Mouse (Mus musculus): ENCODE results near the gene Ntmt1. TPM values are rescaled to one million over a fixed set of nuclear protein-coding genes. Genes with fewer than 3 reads are reported as not detected.

Gene Ntmt1
- polyA plus RNA-seq, 1 experiment = 27.3 TPM

DNA sequence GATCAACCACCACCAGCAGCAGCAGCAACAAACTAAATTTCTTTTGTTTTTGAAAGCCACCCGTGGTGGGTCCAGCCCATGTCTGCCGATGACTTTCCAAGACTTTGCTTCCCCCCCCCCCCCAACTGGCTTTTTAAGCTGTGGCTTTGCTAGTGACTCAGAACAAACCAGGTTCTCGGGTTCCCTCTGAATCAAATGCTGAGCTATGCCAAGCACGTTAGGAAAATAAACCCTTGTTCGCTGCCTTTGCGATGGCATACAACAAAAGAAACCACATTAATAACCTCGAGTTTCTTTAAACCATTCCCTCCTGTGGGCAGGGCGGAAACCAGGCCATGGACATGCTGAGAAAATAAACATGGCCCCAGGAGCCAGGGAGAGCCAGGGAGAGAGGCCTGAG is 40.6 kb downstream of the Ntmt1 start:
- TF ChIP-seq POLR2A (IDR thresholded peaks at IDR 0.05; ENCODE audit: low read depth, low read length) (no peak), CTCF (conservative IDR thresholded peaks at IDR 0.05; ENCODE audit: insufficient read depth, insufficient read length, low read depth, low read length) (no peak)
- H3K27ac ChIP-seq (ENCODE audit: insufficient read depth, low read depth, low read length) = no peak overlapping the region
- no peaks in the 10 kb centered on the region for H3K36me3 ChIP-seq (ENCODE audit: control insufficient read depth, insufficient read depth, low read length)
- no peak for DNase-seq
- 64% methylated on average over 8 of the region's 8 CpGs for WGBS
- no peaks in the 10 kb centered on the region for H3K4me1 ChIP-seq (ENCODE audit: control insufficient read depth, insufficient read depth, low read length)
- no peak overlapping the region for H3K4me3 ChIP-seq (ENCODE audit: insufficient read depth, low read depth, low read length)
- H3K27me3 ChIP-seq (replicated peaks; ENCODE audit: control insufficient read depth, insufficient read depth, low read length) = no peaks in the 10 kb centered on the region

GRCm38 (mm10) chr2:30850581-30850980 is 43.0 kb downstream of the Ntmt1 start:
- H3K36me3 ChIP-seq (ENCODE audit: control insufficient read depth, insufficient read depth, low read length) = no peaks in the 10 kb centered on the region
- no peak for DNase-seq
- H3K27ac ChIP-seq (ENCODE audit: insufficient read depth, low read depth, low read length) = no peak overlapping the region
- TF ChIP-seq POLR2A (IDR thresholded peaks at IDR 0.05; ENCODE audit: low read depth, low read length) = no peak
- TF ChIP-seq CTCF (conservative IDR thresholded peaks at IDR 0.05; ENCODE audit: insufficient read depth, insufficient read length, low read depth, low read length) = no peak
- 40% methylated on average over 6 of the region's 6 CpGs for WGBS
- no peaks in the 10 kb centered on the region for H3K4me1 ChIP-seq (ENCODE audit: control insufficient read depth, insufficient read depth, low read length)
- H3K4me3 ChIP-seq (ENCODE audit: insufficient read depth, low read depth, low read length) = no peak overlapping the region
- no peaks in the 10 kb centered on the region for H3K27me3 ChIP-seq (replicated peaks; ENCODE audit: control insufficient read depth, insufficient read depth, low read length)

GRCm38 (mm10) chr2:30852771-30853313 is 45.2 kb downstream of the Ntmt1 start:
- Histone ChIP-seq H3K4me1 (ENCODE audit: control insufficient read depth, insufficient read depth, low read length) (no peaks in the 10 kb centered on the region), H3K27me3 (replicated peaks; ENCODE audit: control insufficient read depth, insufficient read depth, low read length) (no peaks in the 10 kb centered on the region), H3K36me3 (ENCODE audit: control insufficient read depth, insufficient read depth, low read length) (no peaks in the 10 kb centered on the region), H3K27ac (ENCODE audit: insufficient read depth, low read depth, low read length) (no peak overlapping the region), H3K4me3 (ENCODE audit: insufficient read depth, low read depth, low read length) (no peak overlapping the region)
- TF ChIP-seq POLR2A (IDR thresholded peaks at IDR 0.05; ENCODE audit: low read depth, low read length) = no peak
- TF ChIP-seq CTCF (conservative IDR thresholded peaks at IDR 0.05; ENCODE audit: insufficient read depth, insufficient read length, low read depth, low read length) = no peak
- 29% methylated on average over 20 of the region's 20 CpGs for WGBS
- no peak for DNase-seq

- H3K4me3 ChIP-seq (ENCODE audit: insufficient read depth, low read depth, low read length) = no peak overlapping the region
- no peak overlapping the region for H3K27ac ChIP-seq (ENCODE audit: insufficient read depth, low read depth, low read length)
- no peaks in the 10 kb centered on the region for H3K36me3 ChIP-seq (ENCODE audit: control insufficient read depth, insufficient read depth, low read length)
- H3K4me1 ChIP-seq (ENCODE audit: control insufficient read depth, insufficient read depth, low read length) = no peaks in the 10 kb centered on the region
- no peak for TF ChIP-seq POLR2A (IDR thresholded peaks at IDR 0.05; ENCODE audit: low read depth, low read length)
- no peak for TF ChIP-seq CTCF (conservative IDR thresholded peaks at IDR 0.05; ENCODE audit: insufficient read depth, insufficient read length, low read depth, low read length)
- 83% methylated on average over 6 of the region's 6 CpGs for WGBS
- no peaks in the 10 kb centered on the region for H3K27me3 ChIP-seq (replicated peaks; ENCODE audit: control insufficient read depth, insufficient read depth, low read length)
- DNase-seq = no peak
These were observed 49.5 kb downstream of the Ntmt1 start for GRCm38 (mm10) chr2:30857076-30857475.

GRCm38 (mm10) chr2:30859782-30860181 is 52.2 kb downstream of the Ntmt1 start:
- Histone ChIP-seq H3K27ac (ENCODE audit: insufficient read depth, low read depth, low read length) (no peak overlapping the region), H3K4me1 (ENCODE audit: control insufficient read depth, insufficient read depth, low read length) (0 out of 2 replicates have a peak, but pooled peaks cover 3% of the 10 kb centered on the region), H3K4me3 (ENCODE audit: insufficient read depth, low read depth, low read length) (no peak overlapping the region), H3K27me3 (replicated peaks; ENCODE audit: control insufficient read depth, insufficient read depth, low read length) (no peaks in the 10 kb centered on the region), H3K36me3 (ENCODE audit: control insufficient read depth, insufficient read depth, low read length) (no peaks in the 10 kb centered on the region)
- 84% methylated on average over 5 of the region's 5 CpGs for WGBS
- TF ChIP-seq CTCF (conservative IDR thresholded peaks at IDR 0.05; ENCODE audit: insufficient read depth, insufficient read length, low read depth, low read length) = no peak
- no peak for TF ChIP-seq POLR2A (IDR thresholded peaks at IDR 0.05; ENCODE audit: low read depth, low read length)
- DNase-seq = no peak

GRCm38 (mm10) chr2:30862081-30862480 is 54.5 kb downstream of the Ntmt1 start:
- Histone ChIP-seq H3K27ac (ENCODE audit: insufficient read depth, low read depth, low read length) (no peak overlapping the region), H3K4me3 (ENCODE audit: insufficient read depth, low read depth, low read length) (no peak overlapping the region), H3K36me3 (ENCODE audit: control insufficient read depth, insufficient read depth, low read length) (no peaks in the 10 kb centered on the region), H3K4me1 (ENCODE audit: control insufficient read depth, insufficient read depth, low read length) (0 out of 2 replicates have a peak, but pooled peaks cover 3% of the 10 kb centered on the region), H3K27me3 (replicated peaks; ENCODE audit: control insufficient read depth, insufficient read depth, low read length) (no peaks in the 10 kb centered on the region)
- DNase-seq = no peak
- 68% methylated on average over 4 of the region's 4 CpGs for WGBS
- TF ChIP-seq POLR2A (IDR thresholded peaks at IDR 0.05; ENCODE audit: low read depth, low read length) (no peak), CTCF (conservative IDR thresholded peaks at IDR 0.05; ENCODE audit: insufficient read depth, insufficient read length, low read depth, low read length) (no peak)

DNA sequence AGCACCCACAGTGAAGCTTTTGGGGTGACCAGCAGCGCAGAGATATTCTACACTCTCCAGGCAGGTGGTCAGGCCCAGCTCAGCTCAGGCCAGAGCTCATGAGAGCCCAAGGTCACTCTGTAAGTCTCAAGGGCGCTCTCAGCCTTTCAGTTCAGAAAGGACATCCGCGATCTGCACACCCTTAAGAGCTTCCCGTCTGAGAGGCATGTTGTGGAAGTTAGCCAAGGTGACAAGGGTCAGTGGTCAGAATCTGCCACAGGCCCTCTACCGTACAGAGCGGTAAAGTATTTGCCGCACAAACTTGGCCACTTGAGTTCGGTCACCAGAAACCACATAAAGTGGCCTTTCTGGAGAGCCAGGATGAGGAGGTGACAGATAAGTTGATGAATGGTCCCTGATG is 55.9 kb downstream of the Ntmt1 start:
- Histone ChIP-seq H3K4me1 (ENCODE audit: control insufficient read depth, insufficient read depth, low read length) (0 out of 2 replicates have a peak, but pooled peaks cover 3% of the 10 kb centered on the region), H3K4me3 (ENCODE audit: insufficient read depth, low read depth, low read length) (no peak overlapping the region), H3K36me3 (ENCODE audit: control insufficient read depth, insufficient read depth, low read length) (no peaks in the 10 kb centered on the region), H3K27me3 (replicated peaks; ENCODE audit: control insufficient read depth, insufficient read depth, low read length) (no peaks in the 10 kb centered on the region), H3K27ac (ENCODE audit: insufficient read depth, low read depth, low read length) (no peak overlapping the region)
- peak; percentile 76 for DNase-seq
- WGBS = 24% methylated on average over 9 of the region's 9 CpGs
- TF ChIP-seq CTCF (conservative IDR thresholded peaks at IDR 0.05; ENCODE audit: insufficient read depth, insufficient read length, low read depth, low read length) (no peak), POLR2A (IDR thresholded peaks at IDR 0.05; ENCODE audit: low read depth, low read length) (no peak)

Data from kidney, adult 2 months (tissue).